Mouse (Mus musculus): ENCODE measurements around the gene Foxn1. TPM values are rescaled to one million over a fixed set of nuclear protein-coding genes. Genes with fewer than 3 reads are reported as not detected.

Foxn1 gene
- 0.15 TPM in 1 of 2 replicates, not detected in the other for total RNA-seq (2021)
- long read RNA-seq, experiment 1 = 0 reads
- long read RNA-seq, experiment 2 = 0 reads

GRCm38 (mm10) chr11:78386508-78387043, at the start of gene Foxn1:
Gene Foxn1 (minus strand): TSS chr11:78386558.
- DNase-seq = no peak

- DNase-seq = peak; percentile 89
Observed at GRCm38 (mm10) chr11:78435776-78436349, 49.5 kb upstream of the Foxn1 start.

- DNase-seq = no peak
Observed at GRCm38 (mm10) chr11:78434052-78434451, 47.7 kb upstream of the Foxn1 start.

GRCm38 (mm10) chr11:78431176-78431575, 44.8 kb upstream of the Foxn1 start:
- no peak for DNase-seq

GRCm38 (mm10) chr11:78430195-78430878, 44.0 kb upstream of the Foxn1 start:
- no peak for DNase-seq

- DNase-seq = no peak
Observed at GRCm38 (mm10) chr11:78428309-78428708, 42.0 kb upstream of the Foxn1 start.

GRCm38 (mm10) chr11:78427655-78428054, 41.3 kb upstream of the Foxn1 start:
- DNase-seq = no peak

GRCm38 (mm10) chr11:78425572-78425971, 39.2 kb upstream of the Foxn1 start:
- DNase-seq = peak; percentile 22

- peak; percentile 67 for DNase-seq
Observed at GRCm38 (mm10) chr11:78424352-78424751, 38.0 kb upstream of the Foxn1 start.

GRCm38 (mm10) chr11:78422055-78422819, 35.9 kb upstream of the Foxn1 start, which contains the start of gene Slc13a2:
Gene Slc13a2 (minus strand): TSS chr11:78422217.
- DNase-seq = no peak

GRCm38 (mm10) chr11:78421201-78422009, 35.0 kb upstream of the Foxn1 start:
- no peak for DNase-seq

GRCm38 (mm10) chr11:78420263-78420889, 34.0 kb upstream of the Foxn1 start:
- no peak for DNase-seq

- no peak for DNase-seq
Observed at GRCm38 (mm10) chr11:78416854-78417253, 30.5 kb upstream of the Foxn1 start.

GRCm38 (mm10) chr11:78412861-78413260, 26.5 kb upstream of the Foxn1 start:
- peak; percentile 66 for DNase-seq

GRCm38 (mm10) chr11:78412324-78412850, 26.0 kb upstream of the Foxn1 start:
- no peak for DNase-seq

- DNase-seq = peak; percentile 83
Observed at GRCm38 (mm10) chr11:78411606-78412323, 25.4 kb upstream of the Foxn1 start.

- DNase-seq = no peak
Observed at GRCm38 (mm10) chr11:78408256-78409240, 22.2 kb upstream of the Foxn1 start.

GRCm38 (mm10) chr11:78402062-78402461, 15.7 kb upstream of the Foxn1 start:
- DNase-seq = no peak

- no peak for DNase-seq
Observed at GRCm38 (mm10) chr11:78401469-78401868, 15.1 kb upstream of the Foxn1 start.
